Mouse (Mus musculus) cerebellum, postnatal 25 days (tissue): Measurements from ENCODE around the gene Copb2.

Experiments used
- DNase-seq, 2 experiments: peaks; one replicate each; pipeline ENCODE4 v3.0.0; 2021; ENCODE audit warnings: mixed read lengths in 2 of 2

Gene Copb2

GRCm38 (mm10) chr9:98563137-98564126 lies at the start of gene Copb2:
Gene Copb2, plus strand, starts transcription at chr9:98563721.
- DNase-seq, result peak; percentile 99 to 100

DNA sequence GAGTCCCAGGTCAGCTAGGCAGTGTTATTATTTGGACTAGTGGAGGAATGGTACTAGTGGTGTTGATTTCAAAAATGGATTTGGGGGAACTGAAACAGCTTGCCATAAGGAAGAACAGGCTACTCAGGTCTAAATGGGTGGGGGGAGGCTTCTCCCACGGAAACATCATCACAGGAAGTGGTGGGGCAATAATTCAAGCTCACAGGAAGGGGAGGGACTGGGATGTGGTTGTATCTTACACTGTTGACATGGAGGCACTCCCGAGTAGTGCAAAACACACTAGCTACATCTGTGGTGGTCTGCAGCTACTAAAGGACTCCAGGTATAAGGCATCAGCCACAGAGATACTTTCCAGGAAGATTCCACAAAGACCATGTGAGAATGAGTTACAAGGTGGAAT lies 39.6 kb upstream of the Copb2 start:
- no peak for DNase-seq

DNA sequence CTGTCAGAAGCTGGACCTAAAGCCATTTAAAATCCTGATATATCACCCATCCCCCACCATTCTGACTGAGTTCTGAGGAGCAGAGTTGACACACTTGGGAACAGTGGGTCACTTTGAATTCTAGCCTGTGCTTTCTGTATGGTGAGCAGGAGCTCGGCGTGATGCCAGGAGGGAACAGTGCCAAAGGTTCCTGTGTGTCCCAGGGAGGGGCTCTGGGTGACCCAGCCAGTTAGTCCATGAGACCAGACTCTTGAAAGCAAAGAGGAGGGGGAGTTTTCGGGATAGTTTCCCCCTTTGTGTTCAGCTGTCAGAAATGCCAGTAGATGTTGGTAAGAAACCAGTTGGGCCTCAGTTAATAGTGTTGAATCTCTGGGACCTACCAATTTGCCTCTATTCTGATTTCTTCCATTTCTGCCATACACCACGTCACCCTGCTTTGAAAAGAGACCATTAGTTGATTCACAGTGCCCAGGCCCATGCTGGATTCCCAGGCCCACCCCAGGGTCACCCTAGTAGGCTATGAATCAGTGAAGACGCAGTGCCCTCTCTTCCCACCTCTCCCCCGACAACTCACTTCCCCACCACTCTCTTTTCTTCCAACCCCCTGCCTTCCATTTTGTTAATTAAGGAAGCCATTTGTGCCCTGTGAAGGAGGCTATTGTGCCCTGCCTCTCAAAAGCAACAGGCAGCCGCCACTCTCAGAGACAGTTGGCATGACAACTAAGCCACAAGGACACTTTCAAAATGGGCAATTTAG lies 38.6 kb upstream of the Copb2 start:
- peak in 1 of 2 experiments; percentile 31 for DNase-seq

GRCm38 (mm10) chr9:98525543-98525924 lies 38.0 kb upstream of the Copb2 start:
- DNase-seq, result no peak

GRCm38 (mm10) chr9:98527226-98527625 lies 36.3 kb upstream of the Copb2 start:
- DNase-seq, result no peak

- no peak for DNase-seq
These were observed 33.7 kb upstream of the Copb2 start for GRCm38 (mm10) chr9:98529776-98530175.

- DNase-seq, result no peak
These were observed 32.5 kb upstream of the Copb2 start for GRCm38 (mm10) chr9:98530999-98531398.

GRCm38 (mm10) chr9:98534675-98535280 lies 28.7 kb upstream of the Copb2 start:
- no peak for DNase-seq

- no peak for DNase-seq
These were observed 27.8 kb upstream of the Copb2 start for GRCm38 (mm10) chr9:98535763-98536162.

- no peak for DNase-seq
These were observed 25.4 kb upstream of the Copb2 start for GRCm38 (mm10) chr9:98538017-98538712.

- DNase-seq, result peak; percentile 51 to 76
These were observed 24.7 kb upstream of the Copb2 start for GRCm38 (mm10) chr9:98538713-98539360.

GRCm38 (mm10) chr9:98544042-98544441 lies 19.5 kb upstream of the Copb2 start:
- DNase-seq, result no peak

- DNase-seq, result no peak
These were observed 20.3 kb downstream of the Copb2 start for GRCm38 (mm10) chr9:98583852-98584251.

GRCm38 (mm10) chr9:98600094-98600493 lies 36.6 kb downstream of the Copb2 start:
- DNase-seq, result no peak

DNA sequence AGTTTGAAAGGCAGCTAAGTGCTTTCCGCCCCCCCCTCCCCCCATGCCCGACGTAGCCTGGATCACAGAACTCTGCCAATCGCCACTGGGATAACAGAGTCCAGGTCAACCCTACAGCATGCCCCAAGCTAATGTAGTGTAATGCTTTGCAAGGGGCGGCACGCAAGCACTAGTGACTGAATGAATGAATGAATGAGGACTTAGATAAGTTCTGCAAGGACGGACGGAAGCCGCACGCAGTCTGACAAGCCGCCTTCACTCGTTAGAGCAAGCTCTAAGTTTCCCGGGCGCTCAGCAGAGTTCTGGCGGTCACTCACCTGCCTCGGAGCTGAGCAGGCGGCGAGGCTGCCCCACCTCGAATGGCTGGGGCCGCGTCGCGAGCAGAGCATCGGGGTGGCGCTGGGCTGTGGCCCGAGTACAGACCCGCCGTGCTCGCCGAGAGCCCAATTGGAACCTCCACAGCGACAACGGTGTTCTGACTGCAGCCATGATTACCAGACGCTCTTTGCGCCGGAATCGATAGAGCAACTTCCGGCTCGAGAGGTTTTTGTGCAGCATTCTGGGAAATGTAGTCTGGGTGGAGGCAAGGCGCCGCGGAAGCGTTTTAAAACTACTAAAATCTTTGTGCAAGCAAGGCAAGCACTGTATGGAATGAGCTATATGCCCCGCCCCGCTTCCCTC lies 37.8 kb downstream of the Copb2 start, which contains the start of gene Mrps22:
TSS of gene Mrps22 (minus strand) at position 505 of the 681 bp plus-strand sequence.
- DNase-seq, result peak; percentile 75 to 80

DNA sequence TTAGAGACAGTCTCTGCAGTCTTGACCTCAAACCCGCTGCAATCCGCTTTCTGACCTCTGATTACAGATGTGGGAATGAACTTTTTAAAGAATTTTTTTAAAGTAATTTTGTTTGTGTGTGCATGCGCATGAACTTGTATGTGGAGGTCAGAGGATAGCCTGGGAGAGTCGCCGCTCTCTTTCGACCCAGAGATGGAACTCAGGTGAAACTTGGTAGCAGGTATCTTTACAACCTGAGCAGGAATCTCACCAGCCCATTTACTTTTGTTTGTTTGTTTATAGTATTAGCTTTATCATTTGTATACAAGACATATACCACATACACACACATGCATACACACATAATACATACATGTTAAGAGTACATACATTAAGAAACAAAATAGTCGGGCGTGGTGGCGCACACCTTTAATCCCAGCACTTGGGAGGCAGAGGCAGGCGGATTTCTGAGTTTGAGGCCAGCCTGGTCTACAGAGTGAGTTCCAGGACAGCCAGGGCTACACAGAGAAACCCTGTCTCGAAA lies 38.4 kb downstream of the Copb2 start:
- no peak for DNase-seq

- no peak for DNase-seq
These were observed 41.4 kb downstream of the Copb2 start for GRCm38 (mm10) chr9:98604896-98605295.

DNA sequence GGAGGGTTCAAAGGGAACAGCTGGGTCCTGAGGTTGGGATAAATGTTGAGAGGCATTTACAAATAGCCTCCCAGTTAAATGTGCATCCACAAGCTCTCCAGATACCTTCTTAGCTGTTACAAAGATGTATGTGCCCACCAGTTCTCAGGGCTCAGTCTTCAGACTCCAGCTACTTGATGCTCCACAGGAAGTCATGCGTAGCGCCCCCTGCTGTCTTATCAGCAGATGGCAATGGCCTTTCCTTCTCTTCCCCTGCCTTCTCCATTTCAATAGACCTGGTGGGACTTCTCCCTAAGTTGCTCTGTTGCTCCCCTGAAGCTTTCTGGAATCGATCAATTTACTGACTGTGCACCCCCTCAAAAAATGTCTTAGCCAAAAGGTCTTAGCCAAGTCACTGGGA lies 65.0 kb downstream of the Copb2 start:
- DNase-seq, result no peak

- DNase-seq, result no peak
These were observed 70.0 kb downstream of the Copb2 start for GRCm38 (mm10) chr9:98633287-98634162.
